Mouse (Mus musculus) erythroid progenitor cell, adult 5-6 weeks (primary cell): ENCODE measurements around the gene Mcoln3. TPM values are rescaled to one million over a fixed set of nuclear protein-coding genes. Genes with fewer than 3 reads are reported as not detected.

Source experiments
- ATAC-seq: replicated peaks from 2 replicates; pipeline ENCODE4 v1.8.0; 2016; ENCODE audit warnings: moderate number of reproducible peaks, mild to moderate bottlenecking, moderate TSS enrichment, inconsistent platforms; ENCODE audit not compliant: poor library complexity, low FRiP score, severe bottlenecking
- total RNA-seq, 2 experiments: library from RNA; stranded (forward) in 1 of 2; stranded (reverse) in 1 of 2; fragments of 150-400 nt in 1 of 2; fragments of 186-747, 209-891 nt in 1 of 2; gene quantifications; 2 replicates each; pipeline versions ENCODE4 v1.2.3 to v1.2.4; 2015 to 2017; ENCODE audit warnings: low replicate concordance in 2 of 2

Mcoln3 gene
- total RNA-seq, 2 experiments from 2014 or later: not detected

DNA sequence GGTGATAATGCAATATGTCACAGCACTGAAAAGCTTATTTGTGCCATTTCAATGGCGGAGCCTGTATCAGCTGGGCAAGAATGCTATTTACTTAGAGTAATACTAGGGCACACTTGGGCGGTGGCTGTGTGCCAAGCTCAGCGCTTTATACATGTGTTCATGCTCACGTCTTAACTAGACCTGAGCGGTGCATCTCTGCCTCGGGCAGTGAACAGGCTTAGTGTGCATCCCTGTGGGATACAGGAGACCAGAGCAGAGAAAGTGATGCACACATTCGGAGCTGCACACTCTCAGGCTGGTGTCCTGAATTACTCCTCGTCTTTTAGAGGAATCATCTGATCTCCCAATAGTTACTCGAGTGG lies 6.2 kb downstream of the Mcoln3 start:
- ATAC-seq: no peak

DNA sequence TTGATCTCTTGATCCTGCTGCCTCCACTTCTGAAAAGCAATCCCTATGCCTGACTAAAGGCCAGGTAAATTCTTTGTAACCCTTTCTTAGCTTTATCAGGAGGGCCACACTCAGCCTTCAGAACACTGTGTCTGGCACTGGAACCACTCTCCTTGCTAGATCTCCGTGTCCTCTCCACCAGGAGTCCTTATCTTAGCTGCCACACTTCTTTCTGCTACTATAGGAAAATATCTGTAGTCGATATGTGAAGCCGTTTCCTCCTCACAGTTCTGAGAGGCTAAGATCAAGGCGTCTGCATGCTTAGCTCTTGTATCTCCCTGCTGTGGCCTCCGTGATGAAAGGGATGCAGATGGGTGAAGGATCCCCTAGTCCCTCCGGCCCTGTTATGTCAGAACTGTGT lies 10.0 kb downstream of the Mcoln3 start:
- no peak for ATAC-seq

DNA sequence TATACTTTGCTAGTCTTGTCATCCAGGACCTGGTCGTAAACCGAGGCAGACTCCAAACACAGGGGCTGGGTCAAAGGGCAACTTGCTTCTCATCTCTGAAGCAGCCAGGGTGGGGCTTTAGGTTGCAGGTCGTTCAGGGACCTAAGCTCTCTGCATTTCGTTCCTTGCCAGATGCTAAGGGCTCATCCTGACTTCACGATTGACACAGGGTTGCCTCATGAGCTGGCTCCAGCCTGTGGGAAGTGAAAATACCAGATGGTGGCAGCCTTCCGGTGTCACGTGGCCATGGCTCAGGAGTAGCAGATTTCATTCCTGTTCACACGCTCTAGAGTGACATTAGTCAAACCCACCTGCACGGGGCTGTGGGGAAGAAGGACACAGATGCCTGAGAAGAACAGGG lies 17.6 kb downstream of the Mcoln3 start:
- no peak for ATAC-seq

DNA sequence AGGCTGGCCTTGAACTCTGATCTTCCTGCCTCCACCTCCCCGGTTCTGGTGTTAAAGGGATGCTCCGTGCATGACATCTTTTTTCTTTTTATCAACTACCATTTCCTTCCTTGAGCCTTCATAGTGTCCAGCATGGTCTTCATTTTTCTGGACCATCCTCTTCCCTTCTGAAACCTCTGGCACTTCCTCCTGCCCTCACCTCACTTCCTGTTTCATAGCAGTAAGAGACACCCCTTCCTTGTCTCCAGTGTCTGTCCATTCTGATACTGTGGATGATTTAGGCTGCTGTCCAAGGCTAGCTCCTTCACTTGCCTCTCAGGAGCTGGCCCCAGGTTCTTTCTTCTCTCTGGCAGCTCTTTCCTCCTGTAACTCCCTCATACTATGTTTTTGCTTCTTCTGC lies 18.2 kb downstream of the Mcoln3 start:
- ATAC-seq: no peak

DNA sequence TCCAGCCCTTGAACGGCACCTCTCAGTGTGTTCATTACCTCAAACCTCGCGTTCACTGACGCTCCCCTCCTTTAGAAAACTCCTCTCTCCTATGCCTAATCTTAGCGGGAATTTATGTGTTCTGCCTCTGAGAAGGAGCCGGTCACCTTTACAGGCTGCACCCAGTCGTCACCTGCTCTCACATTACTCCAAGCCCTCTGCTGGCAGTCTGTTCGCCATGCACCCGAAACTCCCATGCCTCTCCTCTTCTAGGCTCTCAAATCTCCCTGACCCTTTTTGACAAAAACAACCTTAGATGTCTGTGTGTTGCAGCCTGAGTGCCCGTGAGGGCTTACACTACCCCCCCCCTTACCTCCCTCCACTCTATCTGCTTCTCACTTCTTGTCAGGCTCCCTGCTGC lies 19.2 kb downstream of the Mcoln3 start:
- ATAC-seq: no peak

DNA sequence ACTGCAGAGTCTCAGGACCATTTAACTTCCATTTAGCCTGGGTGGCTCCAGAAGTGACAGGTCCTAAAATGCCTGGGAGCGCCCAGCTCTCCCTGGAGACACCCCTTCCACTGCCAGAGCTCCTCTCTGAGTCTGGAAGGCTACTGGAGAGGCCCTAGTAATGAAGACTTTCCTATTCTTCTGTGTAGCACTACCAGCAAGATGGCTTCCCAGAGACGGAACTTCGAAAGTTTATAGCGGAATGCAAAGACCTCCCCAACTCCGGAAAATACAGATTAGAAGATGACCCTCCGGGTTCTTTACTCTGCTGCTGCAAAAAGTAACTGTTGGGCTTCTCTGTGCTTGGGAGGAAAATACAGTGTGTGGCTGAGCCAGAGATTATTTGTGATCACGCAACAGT lies 23.0 kb downstream of the Mcoln3 start:
- ATAC-seq: no peak

DNA sequence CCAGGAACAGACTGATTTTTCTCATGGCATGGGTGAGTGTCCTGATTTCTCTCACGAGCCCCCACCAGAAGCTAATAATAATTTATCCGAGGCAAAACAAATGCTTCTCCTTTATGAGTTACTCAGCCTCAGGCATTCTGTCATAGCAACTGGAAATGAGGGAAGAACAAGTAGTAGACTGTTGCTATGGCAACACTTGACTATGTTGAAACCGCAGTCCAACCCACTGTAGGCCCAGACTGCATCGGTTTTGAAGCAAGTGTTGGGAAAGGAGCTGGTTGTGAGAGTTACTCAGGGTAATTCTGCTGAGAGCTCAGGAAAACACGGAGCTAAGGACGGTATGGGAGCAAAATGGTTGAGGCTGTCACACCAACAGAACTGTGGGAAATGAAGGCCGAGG lies 25.3 kb downstream of the Mcoln3 start:
- no peak for ATAC-seq

DNA sequence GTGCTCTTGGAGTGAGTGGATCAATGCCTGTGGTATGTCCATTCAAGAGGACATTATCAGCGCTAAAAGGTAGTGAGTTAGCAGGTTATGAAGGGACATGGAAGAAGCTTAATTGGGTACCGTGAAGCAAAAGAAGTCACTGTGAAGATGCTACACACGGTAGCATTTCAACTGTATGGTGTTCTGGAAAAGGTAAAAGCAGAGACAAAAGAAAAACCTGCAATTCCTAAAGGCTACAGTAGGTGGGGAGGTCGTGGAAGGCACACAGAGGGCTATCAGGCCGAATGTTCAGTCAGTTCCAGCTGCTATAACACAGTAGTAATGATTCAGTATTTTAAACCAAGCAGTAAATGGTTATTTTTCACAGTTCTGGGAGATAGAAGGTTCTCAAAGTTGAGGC lies 28.3 kb downstream of the Mcoln3 start:
- no peak for ATAC-seq

DNA sequence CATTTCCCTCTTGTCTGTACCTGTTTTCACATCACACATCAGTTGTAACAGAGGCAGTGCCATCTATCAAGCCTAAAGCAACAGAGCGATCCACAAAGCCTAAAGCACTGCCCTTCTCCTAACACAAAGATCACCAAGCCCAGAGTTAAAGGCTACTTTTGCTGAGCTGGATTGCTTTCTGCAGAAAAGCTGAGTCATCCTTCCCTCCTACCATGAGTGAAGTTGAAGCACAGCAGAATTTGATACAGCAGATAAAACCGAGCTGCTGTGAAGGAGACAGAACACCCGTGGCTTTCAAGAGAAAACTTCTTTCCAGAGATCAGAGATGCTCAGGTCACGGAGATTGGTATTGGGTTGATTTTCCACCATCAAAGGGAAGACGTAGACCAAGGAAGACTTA lies 28.9 kb downstream of the Mcoln3 start:
- ATAC-seq: no peak

DNA sequence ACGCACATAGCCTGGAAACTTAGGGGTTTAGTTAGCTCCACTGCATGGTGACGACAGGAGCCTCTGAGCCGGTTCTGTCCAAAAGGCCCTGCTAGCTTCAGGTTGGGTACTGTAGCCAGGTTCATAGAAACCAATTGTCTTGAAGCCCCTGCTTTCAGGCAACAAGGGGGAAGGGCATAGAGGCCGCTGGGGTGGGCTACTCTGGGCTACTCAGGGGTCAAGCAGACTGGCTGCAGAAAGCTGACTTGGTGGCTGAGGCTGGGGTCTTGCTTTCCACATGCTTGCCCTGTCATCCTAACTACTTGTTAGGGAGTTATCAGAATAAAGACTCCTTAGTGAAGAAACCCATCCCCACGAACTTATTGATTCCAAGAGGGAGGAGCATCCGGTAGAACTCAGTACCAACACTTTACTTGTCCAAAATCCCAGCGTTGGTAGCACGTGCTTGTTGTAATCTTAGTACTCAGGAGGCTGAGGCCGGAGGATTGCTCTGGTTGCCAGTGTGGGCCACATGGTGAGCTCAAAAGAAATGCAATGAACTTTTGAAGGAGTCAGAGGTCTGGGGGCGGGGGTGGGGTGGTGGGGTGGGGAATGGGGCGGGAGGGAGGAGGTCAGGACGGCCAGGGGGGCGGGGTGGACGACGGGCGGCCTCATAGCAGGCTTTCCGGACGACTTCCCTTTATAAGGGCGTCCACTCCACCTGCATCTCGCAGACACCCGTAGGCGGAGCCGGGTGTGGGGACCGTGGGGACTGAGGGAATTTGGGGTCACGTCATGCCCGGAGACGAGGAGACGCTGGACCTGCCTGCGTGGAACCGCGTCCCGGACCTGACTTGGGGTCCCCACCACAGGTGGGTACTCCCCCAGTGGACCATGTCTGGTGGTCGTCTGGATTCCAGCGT lies 32.2 kb downstream of the Mcoln3 start, which contains the start of gene Mcoln2:
Gene Mcoln2, plus strand, starts transcription at position 678 of the 902 bp plus-strand sequence.
- no peak for ATAC-seq

DNA sequence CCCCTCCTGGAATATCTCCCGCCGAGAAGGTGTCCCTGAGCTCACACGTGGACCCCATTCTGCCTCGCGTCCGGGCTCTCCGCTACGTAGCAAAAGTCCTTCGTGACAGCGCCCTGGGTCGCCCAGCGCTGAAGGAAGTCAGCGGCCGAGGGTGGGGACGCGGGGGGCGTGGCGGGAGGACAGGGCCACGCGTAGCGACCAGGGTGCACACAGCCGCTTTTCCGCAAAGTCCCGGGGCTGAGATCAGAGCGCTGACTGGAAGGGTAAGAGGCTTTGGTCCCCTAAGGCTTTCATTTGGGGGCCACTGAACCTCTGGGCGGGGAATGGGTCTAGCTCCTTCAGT lies 32.8 kb downstream of the Mcoln3 start:
- no peak for ATAC-seq

DNA sequence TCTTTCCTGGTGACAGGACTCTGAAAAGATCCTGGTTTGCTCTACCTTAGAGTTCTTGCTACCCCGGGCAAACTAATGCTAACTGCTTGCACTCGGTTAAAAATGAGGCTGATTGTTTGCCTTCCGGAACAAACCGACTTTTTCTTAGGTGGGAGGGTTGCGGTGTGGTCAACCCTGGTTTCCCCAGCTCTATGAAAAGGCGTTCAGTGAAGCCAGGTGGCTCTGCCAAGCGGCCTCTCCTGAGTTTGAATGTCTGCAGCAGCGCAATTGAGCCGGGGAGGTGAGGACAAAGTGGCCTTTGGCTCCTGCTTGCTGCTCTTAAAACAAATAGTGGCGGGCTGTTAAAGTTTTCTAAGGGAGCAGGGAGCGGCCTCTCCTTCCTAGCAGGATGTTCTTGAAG lies 33.3 kb downstream of the Mcoln3 start:
- no peak for ATAC-seq

DNA sequence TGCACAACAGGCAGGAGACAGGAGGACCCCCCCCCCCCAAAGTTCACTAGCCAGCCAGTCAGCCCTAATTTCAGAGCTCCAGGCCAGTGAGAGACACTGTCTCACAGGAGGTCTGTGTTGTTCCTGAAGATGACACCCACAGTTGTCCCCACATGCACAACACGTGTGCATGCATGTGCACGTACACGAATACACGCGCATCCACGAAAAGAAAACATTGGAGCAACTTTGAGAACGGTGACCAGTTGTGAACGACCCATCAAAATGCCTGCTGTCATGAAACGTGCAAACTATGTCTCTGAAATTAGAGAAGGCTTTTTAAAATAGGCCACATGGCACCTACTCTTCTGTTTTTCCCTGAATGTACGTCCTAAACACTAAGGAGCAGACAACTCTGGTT lies 34.1 kb downstream of the Mcoln3 start:
- ATAC-seq: no peak

DNA sequence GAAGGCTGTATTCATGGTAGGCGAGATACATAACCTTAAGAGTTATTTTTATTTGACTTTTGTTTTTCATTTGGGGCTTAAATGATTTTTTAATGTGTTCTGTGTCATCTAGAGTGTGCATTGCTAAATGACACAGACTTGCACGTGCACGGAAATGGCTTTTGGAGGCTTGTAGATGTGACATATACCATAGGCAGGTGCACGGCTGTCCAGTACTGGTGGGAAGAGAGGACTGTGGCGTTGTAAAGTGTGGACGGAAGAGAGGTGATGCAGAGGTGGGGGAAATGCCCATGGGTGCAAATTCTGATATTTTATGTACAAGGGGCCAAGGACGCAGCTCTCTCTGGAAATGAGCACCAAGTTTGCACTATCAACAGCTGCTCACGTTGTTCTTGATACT lies 34.5 kb downstream of the Mcoln3 start:
- ATAC-seq: no peak

DNA sequence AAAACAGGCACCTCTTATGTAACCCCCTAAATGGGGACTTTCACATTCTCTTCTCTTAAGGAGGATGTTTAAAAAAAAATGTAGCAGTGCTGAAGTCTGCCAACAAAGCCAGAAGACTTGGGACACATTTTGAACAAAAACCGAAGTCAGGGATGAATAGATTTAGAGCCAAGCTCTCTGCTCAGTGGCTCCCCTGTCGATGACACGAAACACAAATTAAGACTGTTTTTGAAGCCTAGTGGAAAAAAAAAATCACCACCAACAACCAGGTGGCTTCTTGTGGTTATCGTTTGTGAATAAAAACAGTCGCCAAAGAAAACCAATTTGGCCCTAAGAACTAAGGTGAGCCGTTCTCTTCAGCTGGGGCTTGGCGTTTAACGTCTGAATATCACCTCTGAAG lies 35.1 kb downstream of the Mcoln3 start:
- no peak for ATAC-seq

DNA sequence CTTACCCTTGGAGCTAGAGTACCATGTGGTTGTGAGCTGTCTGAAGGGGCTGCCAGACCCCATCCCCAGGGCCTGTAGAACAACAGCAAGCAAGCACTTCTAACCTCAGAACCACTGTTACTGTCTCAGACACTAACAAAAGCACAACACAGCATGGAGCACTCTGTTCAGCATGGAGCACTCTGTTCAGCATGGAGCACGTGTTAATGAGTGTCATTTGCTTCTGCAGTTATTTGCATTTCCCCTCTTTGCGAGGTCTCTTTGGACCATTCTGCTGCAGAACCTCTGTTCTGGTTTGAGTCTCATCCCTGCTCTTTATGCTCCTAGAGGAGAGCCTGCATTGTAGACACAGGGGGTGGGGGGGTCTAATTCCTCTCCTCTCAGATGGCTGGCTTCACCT lies 35.7 kb downstream of the Mcoln3 start:
- ATAC-seq: no peak

DNA sequence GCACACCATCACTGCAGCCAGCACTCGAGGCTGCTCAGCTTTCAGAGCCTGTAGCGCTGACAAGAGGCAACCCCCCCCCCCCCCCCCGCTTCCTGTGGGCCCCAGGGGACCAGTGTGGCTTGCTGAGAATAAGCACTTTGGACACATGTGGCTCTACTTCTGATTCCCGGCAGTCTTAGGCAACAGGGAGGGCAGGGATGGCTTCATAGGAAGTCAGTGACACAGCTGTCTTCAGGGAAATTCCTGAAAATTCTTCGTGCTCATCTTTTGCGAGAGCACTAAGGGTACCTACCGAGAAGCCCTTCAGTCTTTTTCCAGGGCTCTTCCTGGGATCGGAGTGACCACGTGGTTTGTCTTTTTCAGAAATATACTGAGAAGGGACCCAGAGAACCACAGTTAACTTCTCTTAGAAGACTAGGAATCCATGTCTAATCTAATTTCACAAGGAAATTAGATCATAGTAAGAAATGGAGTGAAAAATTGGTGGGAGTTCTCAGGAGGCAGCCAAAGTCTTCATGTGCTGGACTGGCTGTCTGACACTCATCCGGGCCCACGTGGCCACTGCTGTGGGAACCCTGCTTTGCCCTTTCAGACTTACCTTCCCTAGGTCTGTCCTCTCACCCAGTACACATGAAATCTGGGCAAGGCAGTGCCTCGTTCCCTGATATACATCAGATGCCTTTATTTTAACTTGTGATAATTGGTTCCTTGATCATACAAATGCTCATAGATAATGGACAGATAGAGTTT lies 36.8 kb downstream of the Mcoln3 start:
- ATAC-seq: no peak

DNA sequence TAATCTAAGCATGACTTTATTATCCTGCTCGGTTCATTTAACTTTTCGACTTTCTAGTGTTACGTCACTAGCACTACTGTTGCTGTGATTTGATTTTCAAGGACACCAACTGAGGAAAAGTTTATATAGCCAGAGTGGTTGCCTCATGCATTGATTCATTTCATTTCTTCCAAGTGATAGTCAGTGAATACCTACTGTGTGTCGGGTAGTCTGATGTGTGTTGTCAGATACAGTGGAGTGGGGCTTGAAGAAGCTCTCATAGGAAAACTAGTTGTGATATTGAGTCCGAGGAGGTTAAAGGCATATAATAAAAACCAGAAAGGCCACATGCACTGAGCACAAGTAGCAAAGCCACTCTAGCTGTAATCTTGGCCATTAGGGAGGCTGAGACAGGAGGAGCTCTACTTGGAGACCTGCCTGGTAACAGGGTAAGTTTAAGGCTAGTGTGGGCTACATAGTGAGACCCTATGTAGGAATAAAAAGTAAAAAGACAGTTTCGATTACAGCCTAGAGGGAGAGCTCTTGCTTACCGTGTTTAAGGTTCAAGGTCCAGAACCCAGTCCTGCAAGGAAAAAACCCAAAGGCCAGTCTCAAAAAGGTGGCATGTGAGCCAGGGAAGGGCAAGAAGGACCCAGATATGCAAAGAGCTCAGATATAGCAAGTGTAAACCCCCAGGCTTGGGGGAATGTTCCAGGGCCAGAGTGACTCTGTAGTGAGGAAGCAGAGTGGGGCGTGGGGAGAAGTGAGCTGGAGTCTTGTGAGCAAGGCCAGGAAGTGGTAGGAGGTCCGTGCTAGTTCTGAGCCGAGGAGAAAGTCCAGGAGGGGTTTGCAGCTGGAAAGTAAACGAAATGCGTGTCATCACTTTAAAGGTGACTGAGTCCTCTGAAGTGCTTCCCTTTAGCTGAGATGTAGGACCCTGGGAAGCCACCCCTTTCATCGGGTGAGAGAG lies 38.7 kb downstream of the Mcoln3 start:
- no peak for ATAC-seq

DNA sequence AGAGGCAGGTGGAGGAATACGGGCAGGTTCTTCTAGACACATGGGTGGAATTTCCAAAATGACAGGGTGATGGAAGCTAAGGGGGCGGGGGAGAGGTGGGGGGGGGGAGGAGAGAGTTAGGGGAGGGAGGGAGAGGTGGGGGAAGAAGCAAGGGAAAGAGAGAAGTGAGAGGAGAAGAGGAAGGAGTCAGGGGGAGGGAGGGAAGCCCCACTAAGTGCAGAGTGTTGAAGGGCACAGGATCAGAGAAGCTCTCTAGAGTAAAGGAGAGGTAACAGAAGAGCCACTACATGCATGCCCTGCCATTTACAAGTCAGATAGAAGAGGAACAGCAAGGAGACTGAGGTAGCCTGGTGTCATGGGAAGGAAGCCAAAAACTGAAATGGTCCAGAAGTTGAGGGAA lies 39.6 kb downstream of the Mcoln3 start:
- ATAC-seq: no peak

DNA sequence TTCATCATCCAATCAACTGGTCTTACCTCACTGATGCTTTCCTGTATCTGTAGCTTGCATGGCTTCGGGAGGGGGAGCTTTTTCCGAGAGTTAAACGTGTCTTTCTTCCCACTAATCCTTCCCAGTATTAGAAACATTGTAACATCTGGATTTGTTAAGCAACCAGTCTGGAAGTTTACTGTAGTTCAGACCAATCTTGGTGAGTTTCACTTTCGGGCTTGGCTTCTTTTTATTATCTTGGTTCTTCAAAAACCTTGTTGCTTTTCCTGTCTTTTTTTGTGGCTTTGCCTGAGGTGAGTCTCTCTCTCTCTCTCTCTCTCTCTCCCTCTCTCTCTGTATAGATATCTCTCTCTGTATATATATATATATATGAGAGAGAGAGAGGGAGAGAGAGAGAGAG lies 40.8 kb downstream of the Mcoln3 start:
- no peak for ATAC-seq
